Mouse (Mus musculus) erythroblast, embryonic 14.5 days (primary cell): ENCODE measurements around the gene Cycs.

ENCODE experiments used
- GATA1 ChIP-seq: IDR thresholded peaks from 2 replicates; pipeline ENCODE4 v1.6.1; 2012; ENCODE audit warnings: low read length, inconsistent platforms, mixed read lengths
- TAL1 ChIP-seq: IDR thresholded peaks from 3 replicates; pipeline ENCODE4 v1.6.1; 2012; ENCODE audit warnings: low read length, inconsistent platforms, mixed read lengths

GRCm38 (mm10) chr6:50525846-50526245, 40.5 kb downstream of the Cycs start:
- TF ChIP-seq TAL1: no peak
- TF ChIP-seq GATA1: no peak
